Mouse (Mus musculus) kidney, postnatal 10 days (tissue): ENCODE measurements around the gene Gm21103.
"Not testable (repeated sequence)": the region's sequence is repeated elsewhere in the genome, so short reads cannot be mapped to it uniquely, and the experiment has no call there.

Source experiments
- DNase-seq: peaks from one replicate; pipeline ENCODE4 v3.0.0; 2021; ENCODE audit warnings: mixed read lengths

Gene Gm21103

GRCm38 (mm10) chr14:6304743-6305142 lies at the start of gene Gm21103:
TSS of gene Gm21103 (minus strand) at chr14:6304843.
- DNase-seq, result not testable (repeated sequence)

GRCm38 (mm10) chr14:6343578-6343977 lies 38.9 kb upstream of the Gm21103 start, which contains the start of gene Gm3618:
TSS of gene Gm3618 (minus strand) at chr14:6343678.
- not testable (repeated sequence) for DNase-seq

- DNase-seq, result peak; percentile 74
Observed at GRCm38 (mm10) chr14:6286931-6287715, 17.5 kb downstream of the Gm21103 start, which contains the start of gene Gm3411. TSS of gene Gm3411 (minus strand) at chr14:6287250.
